Comparison of ENCODE assay signal across 8 mouse cellular contexts in genomic region chr14:52022709-52023459, GRCm38 (mm10). TPM values are rescaled to one million over a fixed set of nuclear protein-coding genes. Genes with fewer than 3 reads are reported as not detected.
DNase-seq lines count a peak whose midpoint lies in the region; ATAC-seq lines count a peak whose summit lies in the region.

No protein-coding gene starts in this region.

- peak; percentile 42 for ATAC-seq in embryonic facial prominence, embryonic 14.5 days (ENCODE audit: low read depth)

- no peaks in the 10 kb centered on the region for H3K36me3 ChIP-seq in embryonic facial prominence, embryonic 14.5 days (ENCODE audit: control insufficient read depth, insufficient read depth, low read length)

- peak overlapping the region; percentile 44 for H3K9ac ChIP-seq in embryonic facial prominence, embryonic 14.5 days (ENCODE audit: low read depth, low read length)

- H3K27me3 ChIP-seq in embryonic facial prominence, embryonic 14.5 days (replicated peaks; ENCODE audit: control insufficient read depth, insufficient read depth, low read length): no peaks in the 10 kb centered on the region

- peak overlapping the region; percentile 86 for H3K27ac ChIP-seq in embryonic facial prominence, embryonic 14.5 days (replicated peaks; ENCODE audit: low read depth, low read length)

- H3K4me1 ChIP-seq in embryonic facial prominence, embryonic 14.5 days (ENCODE audit: control insufficient read depth, insufficient read depth, low read length): peaks cover 22% of the 10 kb centered on the region; the same call in 1 of the 2 replicates

- peak overlapping the region; percentile 49 for H3K4me2 ChIP-seq in embryonic facial prominence, embryonic 14.5 days (ENCODE audit: low read depth, low read length)

- peak; percentile 99 for DNase-seq in 416B (ENCODE audit: low read depth)
- DNase-seq in adrenal gland, postnatal 4 days (ENCODE audit: low spot score in 2 of 2): peak; percentile 67 to 81
- DNase-seq in embryonic facial prominence, embryonic 14.5 days (ENCODE audit: low spot score): peak; percentile 95
- peak; percentile 87 for DNase-seq in heart, adult 8-10 months (ENCODE audit: low spot score)
- peak; percentile 95 for DNase-seq in kidney, adult 8-10 months
- DNase-seq in liver: peak; percentile 91
- peak; percentile 40 to 74 for DNase-seq in monocyte, adult 2 months (ENCODE audit: low read depth in 1 of 2, low spot score in 2 of 2)
- DNase-seq in spleen, postnatal 36 days (ENCODE audit: low spot score in 2 of 2): peak; percentile 83 to 89

- no peaks in the 10 kb centered on the region for H3K9me3 ChIP-seq in embryonic facial prominence, embryonic 14.5 days (ENCODE audit: control insufficient read depth, low read length)

- WGBS in embryonic facial prominence, embryonic 14.5 days: 3% methylated on average over 23 of the region's 23 CpGs

- H3K4me3 ChIP-seq in embryonic facial prominence, embryonic 14.5 days (ENCODE audit: low read depth, low read length): peak overlapping the region; percentile 20

RNA-seq across cellular contexts. Expression of gene Zfp219, which starts 2.4 kb away (rescaled TPM):
- 10 to 100 TPM; 84.4 to 84.6 TPM for total RNA-seq in adrenal gland, postnatal 4 days (2021)
- 21.4 and 25.2 TPM in 2 replicates for polyA plus RNA-seq in embryonic facial prominence, embryonic 14.5 days (2014; fragmentation: Nextera tagmentation; extraction: Ambion mirVana)
- total RNA-seq in heart, adult 8-10 months (2022): 10 to 100 TPM; 22.5 to 29.9 (median 24.6) TPM

RNA-seq across cellular contexts. Expression of gene Tmem253, which starts 7.4 kb away (rescaled TPM):
- 1 to 10 TPM; 1.6 to 3.6 TPM for total RNA-seq in adrenal gland, postnatal 4 days (2021)
- 0.64 and 0.82 TPM in 2 replicates for polyA plus RNA-seq in embryonic facial prominence, embryonic 14.5 days (2014; fragmentation: Nextera tagmentation; extraction: Ambion mirVana)
- total RNA-seq in heart, adult 8-10 months (2022): 1 to 10 TPM; 1.6 to 4.4 (median 2.5) TPM

RNA-seq across cellular contexts. Expression of gene Olfr221, which starts 19.4 kb away (rescaled TPM):
- total RNA-seq in adrenal gland, postnatal 4 days (2021): not detected
- not detected in 2 replicates for polyA plus RNA-seq in embryonic facial prominence, embryonic 14.5 days (2014; fragmentation: Nextera tagmentation; extraction: Ambion mirVana)
- total RNA-seq in heart, adult 8-10 months (2022): not detected

RNA-seq across cellular contexts. Expression of gene Arhgef40, which starts 38.4 kb away (rescaled TPM):
- 100 to 1,000 TPM; 102 to 110 TPM for total RNA-seq in adrenal gland, postnatal 4 days (2021)
- 113 and 128 TPM in 2 replicates for polyA plus RNA-seq in embryonic facial prominence, embryonic 14.5 days (2014; fragmentation: Nextera tagmentation; extraction: Ambion mirVana)
- total RNA-seq in heart, adult 8-10 months (2022): 10 to 100 TPM; 20.4 to 31.0 (median 24.0) TPM

Comparison
In these comparisons a context has a peak if more than half of its experiments do, and no peak if none do; other contexts are left out.
1. Peak in every context shown above with its lines: DNase-seq, ATAC-seq, H3K4me3 ChIP-seq and H3K27ac ChIP-seq.